Mouse (Mus musculus) ES-E14 (cell line): ENCODE results near the gene Galnt13. TPM values are rescaled to one million over a fixed set of nuclear protein-coding genes. Genes with fewer than 3 reads are reported as not detected.

Source experiments
- DNase-seq: peaks from one replicate; pipeline ENCODE4 v3.0.0-alpha.2; 2013; ENCODE audit warnings: low read depth, low spot score
- H3K27ac ChIP-seq: 2 replicates; pipeline ENCODE4 v1.5.1; 2012; ENCODE audit warnings: low read depth, mild to moderate bottlenecking, low read length, moderate library complexity, mixed read lengths; ENCODE audit not compliant: poor library complexity, insufficient read depth, severe bottlenecking
- H3K36me3 ChIP-seq: 2 replicates; pipeline ENCODE4 v1.6.1; 2012; ENCODE audit warnings: mild to moderate bottlenecking, low read length, moderate library complexity, mixed read lengths; ENCODE audit not compliant: control insufficient read depth, poor library complexity, insufficient read depth, severe bottlenecking
- H3K4me1 ChIP-seq, 2 experiments: fragments of 150-350 bp in 1 of 2; sonication (generic) in 1 of 2; 2 replicates each; pipeline ENCODE4 v1.6.1; 2012; ENCODE audit warnings: low read length in 2 of 2, mild to moderate bottlenecking in 1 of 2, mixed read lengths in 1 of 2; ENCODE audit not compliant: control insufficient read depth in 2 of 2, insufficient read depth in 2 of 2, poor library complexity in 1 of 2
- H3K4me3 ChIP-seq, 2 experiments: fragments of 150-350 bp in 1 of 2; sonication (generic) in 1 of 2; 2 replicates each; pipeline ENCODE4 v1.5.1; 2012; ENCODE audit warnings: low read length in 2 of 2, low read depth in 1 of 2, mild to moderate bottlenecking in 1 of 2, mixed read lengths in 1 of 2; ENCODE audit not compliant: insufficient read depth in 1 of 2, poor library complexity in 1 of 2, severe bottlenecking in 1 of 2
- H3K9ac ChIP-seq: 2 replicates; pipeline ENCODE4 v1.6.1; 2012; ENCODE audit warnings: low read depth, mild to moderate bottlenecking, low read length, mixed read lengths; ENCODE audit not compliant: poor library complexity, insufficient read depth, severe bottlenecking
- H3K9me3 ChIP-seq: fragments of 150-350 bp; sonication (generic); 2 replicates; pipeline ENCODE4 v1.6.1; 2012; ENCODE audit warnings: low read depth, mild to moderate bottlenecking, low read length; ENCODE audit not compliant: control insufficient read depth, insufficient read depth
- CHD2 ChIP-seq: IDR thresholded peaks from 2 replicates; pipeline ENCODE4 v1.6.1; 2014; ENCODE audit warnings: mild to moderate bottlenecking, low read depth, low read length, inconsistent platforms
- HCFC1 ChIP-seq: IDR thresholded peaks from 2 replicates; pipeline ENCODE4 v1.6.1; 2012; ENCODE audit warnings: low read length, inconsistent platforms, borderline replicate concordance; ENCODE audit not compliant: insufficient read depth
- MAFK ChIP-seq: IDR thresholded peaks from 2 replicates; pipeline ENCODE4 v1.6.1; 2014; ENCODE audit warnings: mild to moderate bottlenecking, low read depth, low read length, inconsistent platforms; ENCODE audit not compliant: insufficient read depth
- ZC3H11A ChIP-seq: IDR thresholded peaks from 2 replicates; pipeline ENCODE4 v1.6.1; 2012; ENCODE audit warnings: low read depth, mild to moderate bottlenecking, inconsistent platforms, low read length, borderline replicate concordance
- ZNF384 ChIP-seq: IDR thresholded peaks from 2 replicates; pipeline ENCODE4 v1.6.1; 2012; ENCODE audit warnings: low read depth, low read length, inconsistent platforms
- in situ Hi-C, 2 experiments: fragments of 600-800 bp; cut with MboI; formaldehyde crosslinking; loops; one replicate each; pipeline ENCODE4 v1.15.1; 2025; ENCODE audit warnings: low sequenced_read_pairs in 2 of 2, inconsistent platforms in 1 of 2; ENCODE audit not compliant: unreplicated experiment in 2 of 2
- total RNA-seq: library from RNA; depleted of rRNA; stranded (reverse); fragments of 300-350 nt; gene quantifications from 2 replicates; pipeline ENCODE4 v1.2.3, GENCODE M21; 2012

Galnt13 gene
- total RNA-seq, 1 experiment: 0.27 TPM

DNA sequence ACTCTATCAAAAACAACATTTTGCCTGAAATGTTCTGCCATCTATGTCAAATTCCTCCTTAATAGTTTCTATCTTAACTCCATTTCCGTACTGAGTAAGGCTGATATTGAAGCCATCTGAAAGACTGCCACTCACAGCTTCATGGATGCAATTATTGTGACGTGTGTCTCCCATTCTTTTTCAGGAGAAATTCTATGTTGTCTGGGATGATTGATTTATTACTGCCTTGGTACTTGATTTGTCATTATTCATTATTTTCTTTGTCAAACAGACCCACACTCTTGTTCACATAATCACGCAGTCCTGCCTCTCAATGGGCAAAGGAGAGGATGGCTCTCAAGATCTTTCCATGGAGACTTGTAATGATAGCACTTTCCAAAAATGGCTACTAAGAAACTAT lies 671.7 kb downstream of the Galnt13 start:
- TF ChIP-seq HCFC1 (no peak), ZNF384 (no peak), ZC3H11A (no peak), CHD2 (no peak), MAFK (no peak)
- Histone ChIP-seq H3K9me3 (no peaks in the 10 kb centered on the region), H3K9ac (no peak overlapping the region), H3K4me3 (no peak overlapping the region), H3K27ac (no peak overlapping the region), H3K4me1 (no peaks in the 10 kb centered on the region), H3K36me3 (no peaks in the 10 kb centered on the region)
- no peak for DNase-seq
- in situ Hi-C loops: loop anchor here in 1 of 2 experiments (25.0 kb wide), 1 partner anchor 929 kb away; no protein-coding TSS in a partner anchor

DNA sequence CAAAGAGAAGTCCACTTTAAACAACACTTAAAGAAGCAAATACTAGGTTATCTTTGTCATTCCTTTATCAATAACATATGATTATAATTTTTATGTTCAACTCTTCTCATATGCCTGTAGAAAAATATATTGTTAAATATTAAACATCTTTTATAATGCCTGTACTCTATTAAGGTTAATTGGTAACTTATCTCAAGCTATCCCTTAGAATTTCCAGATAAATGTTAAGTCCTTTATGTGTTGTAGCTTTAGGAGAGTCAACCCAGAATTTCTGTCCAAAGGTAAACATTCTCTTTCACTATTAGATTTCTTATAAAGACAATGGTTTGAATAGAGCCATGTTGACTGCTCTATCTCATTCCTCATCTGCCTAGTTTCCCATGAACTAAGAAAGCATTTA lies 717.0 kb downstream of the Galnt13 start:
- no peak for DNase-seq
- H3K27ac ChIP-seq: no peak overlapping the region
- H3K9ac ChIP-seq: no peak overlapping the region
- TF ChIP-seq HCFC1 (no peak), MAFK (no peak), ZNF384 (no peak), CHD2 (no peak)
- H3K4me3 ChIP-seq: no peak overlapping the region
- H3K36me3 ChIP-seq: no peaks in the 10 kb centered on the region
- in situ Hi-C loops: no loop called here
- H3K9me3 ChIP-seq: no peaks in the 10 kb centered on the region
- no peaks in the 10 kb centered on the region for H3K4me1 ChIP-seq

DNA sequence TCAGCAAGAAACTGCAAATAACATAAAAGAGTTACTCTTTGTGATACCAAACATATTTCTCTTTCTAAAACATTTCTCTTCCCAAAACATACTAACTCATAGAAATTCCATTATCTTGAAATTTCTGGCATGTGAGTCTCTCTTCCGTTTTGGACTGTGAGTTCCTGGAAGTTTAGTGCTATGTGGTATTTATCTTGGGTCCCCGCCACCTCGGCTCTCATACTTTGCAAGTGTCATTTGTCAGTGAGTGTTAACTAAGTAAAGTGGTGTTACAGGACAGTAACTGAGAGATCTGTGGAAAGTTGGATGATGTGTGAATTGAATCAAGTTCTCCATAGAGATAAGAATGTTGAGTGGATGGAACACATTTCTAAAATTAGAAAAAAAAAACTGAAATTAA lies 728.7 kb downstream of the Galnt13 start:
- in situ Hi-C loops: no loop called here
- Histone ChIP-seq H3K27ac (no peak overlapping the region), H3K4me1 (no peaks in the 10 kb centered on the region), H3K9me3 (no peaks in the 10 kb centered on the region), H3K4me3 (no peak overlapping the region), H3K9ac (no peak overlapping the region), H3K36me3 (no peaks in the 10 kb centered on the region)
- DNase-seq: no peak
- TF ChIP-seq ZC3H11A (no peak), HCFC1 (no peak), CHD2 (no peak), MAFK (no peak), ZNF384 (no peak)
